Mouse (Mus musculus) E14TG2a.4 (cell line): ENCODE measurements around the gene Hltf.

Experiments used
- CTCF ChIP-seq: conservative IDR thresholded peaks from 2 replicates; pipeline ENCODE4 v1.5.1; 2014; ENCODE audit warnings: low read length
- NANOG ChIP-seq: IDR thresholded peaks from 2 replicates; pipeline ENCODE4 v1.6.1; 2014; ENCODE audit warnings: borderline replicate concordance, low read length, mixed read lengths
- POU5F1 ChIP-seq: IDR thresholded peaks from 2 replicates; pipeline ENCODE4 v1.6.1; 2014; ENCODE audit warnings: low read length, borderline replicate concordance

GRCm38 (mm10) chr3:20119044-20119591 is 61.5 kb downstream of the Hltf start:
- TF ChIP-seq CTCF, result no peak
- TF ChIP-seq NANOG, result no peak
- TF ChIP-seq POU5F1, result no peak
